Mouse (Mus musculus) liver, postnatal 0 days (tissue): ENCODE results near the gene Phf21a. TPM values are rescaled to one million over a fixed set of nuclear protein-coding genes. Genes with fewer than 3 reads are reported as not detected.

Source experiments
- ATAC-seq: fragments of 200-750 bp; cut with Nextera tagmentation; 2 replicates; pipeline ENCODE4 v1.8.0; 2017; ENCODE audit warnings: mild to moderate bottlenecking, moderate library complexity
- DNase-seq: peaks from one replicate; pipeline ENCODE4 v3.0.0-alpha.2; 2016
- H3K27ac ChIP-seq: fragments of 300-500 bp; sonication (generic); 2 replicates; pipeline ENCODE4 v1.5.1; 2014; ENCODE audit warnings: antibody characterized with exemption, moderate library complexity, mild to moderate bottlenecking, low read depth
- H3K27me3 ChIP-seq: fragments of 300-500 bp; sonication (generic); 2 replicates; pipeline ENCODE4 v1.6.1; 2014; ENCODE audit warnings: low read length, control low read depth, mixed read lengths; ENCODE audit not compliant: insufficient read depth
- H3K36me3 ChIP-seq: fragments of 300-500 bp; sonication (generic); replicated peaks from 2 replicates; pipeline ENCODE4 v1.6.1; 2014; ENCODE audit warnings: mild to moderate bottlenecking, control low read depth, low read length, moderate library complexity, mixed read lengths; ENCODE audit not compliant: insufficient read depth
- H3K4me1 ChIP-seq: fragments of 300-500 bp; sonication (generic); 2 replicates; pipeline ENCODE4 v1.6.1; 2014; ENCODE audit warnings: antibody characterized with exemption, mild to moderate bottlenecking, control low read depth; ENCODE audit not compliant: insufficient read depth
- H3K4me2 ChIP-seq: fragments of 300-500 bp; sonication (generic); 2 replicates; pipeline ENCODE4 v1.6.1; 2014; ENCODE audit warnings: low read depth, mild to moderate bottlenecking, low read length, moderate library complexity, mixed read lengths
- H3K4me3 ChIP-seq: fragments of 300-500 bp; sonication (generic); 2 replicates; pipeline ENCODE4 v1.5.1; 2014; ENCODE audit warnings: low read depth, low read length
- H3K9ac ChIP-seq: fragments of 300-500 bp; sonication (generic); replicated peaks from 2 replicates; pipeline ENCODE4 v1.6.1; 2014; ENCODE audit warnings: mild to moderate bottlenecking, moderate library complexity
- H3K9me3 ChIP-seq: fragments of 300-500 bp; sonication (generic); 2 replicates; pipeline ENCODE4 v1.6.1; 2016; ENCODE audit warnings: mild to moderate bottlenecking, control low read depth, low read length, mixed read lengths
- CTCF ChIP-seq: sonication (generic); IDR thresholded peaks from 2 replicates; pipeline ENCODE4 v1.5.1; 2016; ENCODE audit warnings: antibody characterized with exemption, low read depth
- EP300 ChIP-seq: IDR thresholded peaks from 2 replicates; pipeline ENCODE4 v1.6.1; 2016; ENCODE audit warnings: antibody characterized with exemption, low read depth, mild to moderate bottlenecking
- WGBS: fragments of 180-500 bp; shearing (Covaris S2); extraction: QIAGEN DNeasy Blood & Tissue Kit; methylation state at CpG from one replicate; pipeline ENCODE4 v1.1.7; 2014; ENCODE audit not compliant: insufficient replicate concordance; 5-methylcytosine and 5-hydroxymethylcytosine counted together
- polyA plus RNA-seq: library from polyadenylated mRNA; unstranded; fragments of >200 nt; fragmentation: Nextera tagmentation; extraction: Ambion mirVana; gene quantifications from 2 replicates; pipeline ENCODE4 v1.2.1, GENCODE M21; 2015

The Phf21a gene
- polyA plus RNA-seq, 1 experiment from 2014 or later, result 2.7 TPM

- no peak for ATAC-seq
- peak overlapping the region; percentile 82 for H3K4me2 ChIP-seq
- DNase-seq, result no peak
- peaks cover 15% of the 10 kb centered on the region for H3K4me1 ChIP-seq
- H3K27ac ChIP-seq, result no peak overlapping the region
- WGBS, result 14% methylated on average over 19 of the region's 19 CpGs
- peaks cover 20% of the 10 kb centered on the region for H3K27me3 ChIP-seq
- peak overlapping the region; percentile 65 for H3K9ac ChIP-seq
- no peaks in the 10 kb centered on the region for H3K9me3 ChIP-seq
- no peaks in the 10 kb centered on the region for H3K36me3 ChIP-seq
- TF ChIP-seq CTCF (no peak), EP300 (no peak)
- peak overlapping the region; percentile 51 for H3K4me3 ChIP-seq
Observed at GRCm38 (mm10) chr2:92370375-92370774, 277.5 kb downstream of the Phf21a start.

- Histone ChIP-seq H3K4me3 (peak overlapping the region; percentile 51), H3K27ac (0 out of 2 replicates have a peak overlapping the region, but pooled peaks have one; percentile 6), H3K9me3 (no peaks in the 10 kb centered on the region), H3K4me2 (peak overlapping the region; percentile 82), H3K27me3 (peaks cover 20% of the 10 kb centered on the region), H3K36me3 (no peaks in the 10 kb centered on the region), H3K4me1 (peaks cover 19% of the 10 kb centered on the region), H3K9ac (peak overlapping the region; percentile 65)
- 10% methylated on average over 40 of the region's 45 CpGs for WGBS
- peak; percentile 81 for DNase-seq
- peak; percentile 15; the same call in 1 of the 2 replicates for ATAC-seq
- TF ChIP-seq CTCF (no peak), EP300 (no peak)
Observed at GRCm38 (mm10) chr2:92370821-92371805, 278.2 kb downstream of the Phf21a start.

- TF ChIP-seq EP300 (no peak), CTCF (no peak)
- no peak for DNase-seq
- Histone ChIP-seq H3K4me3 (no peak overlapping the region), H3K4me1 (peaks cover 24% of the 10 kb centered on the region), H3K36me3 (peaks cover under 1% of the 10 kb centered on the region; the same call in 1 of the 2 replicates), H3K9me3 (no peaks in the 10 kb centered on the region), H3K27ac (no peak overlapping the region), H3K4me2 (no peak overlapping the region), H3K27me3 (peaks cover 20% of the 10 kb centered on the region), H3K9ac (no peak overlapping the region)
- 58% methylated on average over 10 of the region's 10 CpGs for WGBS
- ATAC-seq, result no peak
Observed at GRCm38 (mm10) chr2:92371971-92372690, 279.2 kb downstream of the Phf21a start.

GRCm38 (mm10) chr2:92372767-92373436 lies 280.0 kb downstream of the Phf21a start:
- 55% methylated on average over 9 of the region's 9 CpGs for whole genome bisulfite sequencing
- Histone ChIP-seq H3K4me3 (no peak overlapping the region), H3K9me3 (no peaks in the 10 kb centered on the region), H3K4me2 (no peak overlapping the region), H3K36me3 (peaks cover 8% of the 10 kb centered on the region), H3K27ac (no peak overlapping the region), H3K4me1 (peaks cover 24% of the 10 kb centered on the region), H3K9ac (no peak overlapping the region), H3K27me3 (peaks cover 20% of the 10 kb centered on the region)
- ATAC-seq, result no peak
- DNase-seq, result peak; percentile 46
- TF ChIP-seq CTCF (no peak), EP300 (no peak)

- H3K27ac ChIP-seq, result no peak overlapping the region
- no peak for ATAC-seq
Observed at GRCm38 (mm10) chr2:92373437-92373813, 280.5 kb downstream of the Phf21a start.

More at GRCm38 (mm10) chr2:92373437-92373813, 280.5 kb downstream of the Phf21a start:
- H3K4me3 ChIP-seq, result no peak overlapping the region
- WGBS, result 72% methylated on average over 11 of the region's 11 CpGs
- H3K4me2 ChIP-seq, result no peak overlapping the region
- peaks cover 13% of the 10 kb centered on the region for H3K36me3 ChIP-seq
- no peak overlapping the region for H3K9ac ChIP-seq
- peaks cover 24% of the 10 kb centered on the region for H3K4me1 ChIP-seq
- H3K27me3 ChIP-seq, result peaks cover 20% of the 10 kb centered on the region
- no peak for TF ChIP-seq CTCF
- TF ChIP-seq EP300, result no peak
- no peak for DNase-seq
- no peaks in the 10 kb centered on the region for H3K9me3 ChIP-seq
